Mouse (Mus musculus) stomach, embryonic 14.5 days (tissue): ENCODE results near the gene Ntm. TPM values are rescaled to one million over a fixed set of nuclear protein-coding genes. Genes with fewer than 3 reads are reported as not detected.

ENCODE experiments used
- ATAC-seq: fragments of 200-750 bp; cut with Nextera tagmentation; 2 replicates; pipeline ENCODE4 v1.8.0; 2017; ENCODE audit warnings: low read depth, moderate TSS enrichment; ENCODE audit not compliant: insufficient number of reproducible peaks, insufficient read depth, low FRiP score
- H3K27ac ChIP-seq: fragments of 300-500 bp; sonication (generic); 2 replicates; pipeline ENCODE4 v1.5.1; 2014; ENCODE audit warnings: mild to moderate bottlenecking, low read length, moderate library complexity, mixed read lengths
- H3K27me3 ChIP-seq: fragments of 300-500 bp; sonication (generic); 2 replicates; pipeline ENCODE4 v1.6.1; 2014; ENCODE audit warnings: low read length, control low read depth, mixed read lengths; ENCODE audit not compliant: control insufficient read depth, insufficient read depth
- H3K36me3 ChIP-seq: fragments of 300-500 bp; sonication (generic); 2 replicates; pipeline ENCODE4 v1.6.1; 2014; ENCODE audit warnings: mild to moderate bottlenecking, control low read depth, low read length, moderate library complexity, mixed read lengths; ENCODE audit not compliant: control insufficient read depth, insufficient read depth
- H3K4me1 ChIP-seq: fragments of 300-500 bp; sonication (generic); 2 replicates; pipeline ENCODE4 v1.6.1; 2014; ENCODE audit warnings: low read length, control low read depth, mixed read lengths; ENCODE audit not compliant: control insufficient read depth, insufficient read depth
- H3K4me2 ChIP-seq: fragments of 300-500 bp; sonication (generic); replicated peaks from 2 replicates; pipeline ENCODE4 v1.6.1; 2014; ENCODE audit warnings: low read depth, low read length, control low read depth
- H3K4me3 ChIP-seq: fragments of 300-500 bp; sonication (generic); 2 replicates; pipeline ENCODE4 v1.5.1; 2014; ENCODE audit warnings: low read depth, low read length, control low read depth
- H3K9ac ChIP-seq: fragments of 300-500 bp; sonication (generic); replicated peaks from 2 replicates; pipeline ENCODE4 v1.6.1; 2014; ENCODE audit warnings: low read depth, mild to moderate bottlenecking, control low read depth, low read length, moderate library complexity, mixed read lengths
- H3K9me3 ChIP-seq: fragments of 300-500 bp; sonication (generic); 2 replicates; pipeline ENCODE4 v1.6.1; 2016; ENCODE audit warnings: low read depth, low read length, control low read depth; ENCODE audit not compliant: control insufficient read depth
- WGBS: fragments of 180-500 bp; shearing (Covaris S2); extraction: QIAGEN DNeasy Blood & Tissue Kit; methylation state at CpG from one replicate; pipeline ENCODE4 v1.1.7; 2014; 5-methylcytosine and 5-hydroxymethylcytosine counted together
- polyA plus RNA-seq: library from polyadenylated mRNA; unstranded; fragments of >200 nt; fragmentation: Nextera tagmentation; extraction: Ambion mirVana; gene quantifications from 2 replicates; pipeline ENCODE4 v1.2.1, GENCODE M21; 2014

Ntm gene
- polyA plus RNA-seq, 1 experiment from 2014 or later, result 19.7 TPM

- no peaks in the 10 kb centered on the region for H3K27me3 ChIP-seq
- H3K4me2 ChIP-seq, result no peak overlapping the region
- H3K9ac ChIP-seq, result no peak overlapping the region
- no peaks in the 10 kb centered on the region for H3K36me3 ChIP-seq
- WGBS, result 27% methylated on average over 4 of the region's 4 CpGs
- H3K4me1 ChIP-seq, result no peaks in the 10 kb centered on the region
- H3K9me3 ChIP-seq, result no peaks in the 10 kb centered on the region
- H3K4me3 ChIP-seq, result no peak overlapping the region
- H3K27ac ChIP-seq, result no peak overlapping the region
- ATAC-seq, result no peak
Measured at GRCm38 (mm10) chr9:29650679-29651078, 312.3 kb downstream of the Ntm start.

GRCm38 (mm10) chr9:29650266-29650665, 312.7 kb downstream of the Ntm start:
- ATAC-seq, result no peak
- Histone ChIP-seq H3K9me3 (no peaks in the 10 kb centered on the region), H3K27ac (no peak overlapping the region), H3K4me2 (no peak overlapping the region), H3K9ac (no peak overlapping the region), H3K27me3 (no peaks in the 10 kb centered on the region), H3K36me3 (no peaks in the 10 kb centered on the region), H3K4me3 (no peak overlapping the region), H3K4me1 (no peaks in the 10 kb centered on the region)
- WGBS, result 79% methylated on average over 5 of the region's 5 CpGs

- H3K9ac ChIP-seq, result no peak overlapping the region
- no peak overlapping the region for H3K4me3 ChIP-seq
- 87% methylated on average over 5 of the region's 5 CpGs for WGBS
- no peak overlapping the region for H3K4me2 ChIP-seq
- ATAC-seq, result no peak
- H3K9me3 ChIP-seq, result no peaks in the 10 kb centered on the region
- H3K4me1 ChIP-seq, result no peaks in the 10 kb centered on the region
- H3K27ac ChIP-seq, result no peak overlapping the region
- no peaks in the 10 kb centered on the region for H3K27me3 ChIP-seq
- no peaks in the 10 kb centered on the region for H3K36me3 ChIP-seq
Measured at GRCm38 (mm10) chr9:29648256-29648655, 314.7 kb downstream of the Ntm start.

- no peak for ATAC-seq
- 75% methylated on average over 8 of the region's 8 CpGs for WGBS
- H3K27me3 ChIP-seq, result no peaks in the 10 kb centered on the region
Measured at GRCm38 (mm10) chr9:29647764-29648163, 315.2 kb downstream of the Ntm start.

GRCm38 (mm10) chr9:29645796-29646400, 317.0 kb downstream of the Ntm start:
- Histone ChIP-seq H3K9ac (no peak overlapping the region), H3K27me3 (no peaks in the 10 kb centered on the region), H3K9me3 (no peaks in the 10 kb centered on the region), H3K4me1 (no peaks in the 10 kb centered on the region), H3K36me3 (no peaks in the 10 kb centered on the region), H3K4me3 (no peak overlapping the region), H3K27ac (no peak overlapping the region), H3K4me2 (no peak overlapping the region)
- WGBS, result 28% methylated on average over 8 of the region's 8 CpGs
- ATAC-seq, result no peak

More at GRCm38 (mm10) chr9:29647764-29648163, 315.2 kb downstream of the Ntm start:
- Histone ChIP-seq H3K4me3 (no peak overlapping the region), H3K4me1 (no peaks in the 10 kb centered on the region), H3K27ac (no peak overlapping the region), H3K4me2 (no peak overlapping the region), H3K9me3 (no peaks in the 10 kb centered on the region), H3K36me3 (no peaks in the 10 kb centered on the region), H3K9ac (no peak overlapping the region)

GRCm38 (mm10) chr9:29642997-29643657, 319.8 kb downstream of the Ntm start:
- 18% methylated on average over 11 of the region's 11 CpGs for WGBS
- H3K4me2 ChIP-seq, result no peak overlapping the region
- no peaks in the 10 kb centered on the region for H3K9me3 ChIP-seq
- H3K9ac ChIP-seq, result no peak overlapping the region
- H3K4me3 ChIP-seq, result no peak overlapping the region
- ATAC-seq, result no peak
- H3K36me3 ChIP-seq, result no peaks in the 10 kb centered on the region
- H3K27ac ChIP-seq, result no peak overlapping the region
- no peaks in the 10 kb centered on the region for H3K27me3 ChIP-seq
- no peaks in the 10 kb centered on the region for H3K4me1 ChIP-seq

GRCm38 (mm10) chr9:29637335-29637734, 325.6 kb downstream of the Ntm start:
- WGBS, result 82% methylated on average over 8 of the region's 8 CpGs
- ATAC-seq, result no peak
- H3K9ac ChIP-seq, result no peak overlapping the region

GRCm38 (mm10) chr9:29617181-29617580, 345.8 kb downstream of the Ntm start:
- Histone ChIP-seq H3K36me3 (no peaks in the 10 kb centered on the region), H3K4me2 (no peak overlapping the region), H3K4me1 (no peaks in the 10 kb centered on the region), H3K27me3 (no peaks in the 10 kb centered on the region), H3K9ac (no peak overlapping the region), H3K27ac (no peak overlapping the region), H3K9me3 (no peaks in the 10 kb centered on the region; the same call in 1 of the 2 replicates), H3K4me3 (no peak overlapping the region)
- ATAC-seq, result no peak
- WGBS, result 60% methylated on average over 5 of the region's 5 CpGs

More at GRCm38 (mm10) chr9:29637335-29637734, 325.6 kb downstream of the Ntm start:
- Histone ChIP-seq H3K9me3 (no peaks in the 10 kb centered on the region), H3K4me3 (no peak overlapping the region), H3K27ac (no peak overlapping the region), H3K36me3 (no peaks in the 10 kb centered on the region), H3K4me2 (no peak overlapping the region), H3K27me3 (no peaks in the 10 kb centered on the region), H3K4me1 (no peaks in the 10 kb centered on the region)
